Mouse (Mus musculus): ENCODE results near the gene Cdr2. TPM values are rescaled to one million over a fixed set of nuclear protein-coding genes. Genes with fewer than 3 reads are reported as not detected.

Gene Cdr2
- 89.4 and 102 TPM in 2 replicates for polyA plus RNA-seq (2012; rRNA removed)

GRCm38 (mm10) chr7:120982200-120982841 lies at the start of gene Cdr2, which contains the start of gene Mfsd13b:
Cdr2 (minus strand) TSS chr7:120982312.
Mfsd13b (plus strand) TSS chr7:120982509.

GRCm38 (mm10) chr7:120917592-120918461 lies 64.3 kb downstream of the Cdr2 start, which contains the start of gene Polr3e:
Polr3e (plus strand) TSS chr7:120917744.

Other genes with a start within 250 kb of the Cdr2 start
- gene Vwa3a, start 243.0 kb downstream of the Cdr2 start, polyA plus RNA-seq (2012; rRNA removed): 0.02 and 0.03 TPM in 2 replicates
- gene Gm5737, start 169.9 kb downstream of the Cdr2 start, polyA plus RNA-seq (2012; rRNA removed): not detected in 2 replicates
- gene Eef2k, start 139.5 kb downstream of the Cdr2 start, polyA plus RNA-seq (2012; rRNA removed): 28.6 and 30.2 TPM in 2 replicates
- gene Polr3e, start 64.6 kb downstream of the Cdr2 start, polyA plus RNA-seq (2012; rRNA removed): 8.8 and 10.4 TPM in 2 replicates
- gene Mfsd13b, start 197 bp upstream of the Cdr2 start, polyA plus RNA-seq (2012; rRNA removed): 0.01 and 0.05 TPM in 2 replicates
- gene Mettl9, start 52.1 kb upstream of the Cdr2 start, polyA plus RNA-seq (2012; rRNA removed): 19.4 and 21.3 TPM in 2 replicates
- gene Igsf6, start 92.3 kb upstream of the Cdr2 start, polyA plus RNA-seq (2012; rRNA removed): 4.2 and 7.0 TPM in 2 replicates
- gene Otoa, start 99.3 kb upstream of the Cdr2 start, polyA plus RNA-seq (2012; rRNA removed): 0.02 and 0.05 TPM in 2 replicates